Mouse (Mus musculus): ENCODE data around the gene Nmnat3. TPM values are rescaled to one million over a fixed set of nuclear protein-coding genes. Genes with fewer than 3 reads are reported as not detected.

Nmnat3 gene
- total RNA-seq, 2 experiments from 2014 or later: 9.1 to 9.8 TPM

- no peak for DNase-seq
Observed at GRCm38 (mm10) chr9:98312622-98313374, 25.6 kb downstream of the Nmnat3 start.

- no peak for DNase-seq
Observed at GRCm38 (mm10) chr9:98313587-98313986, 26.4 kb downstream of the Nmnat3 start.

- no peak for DNase-seq
Observed at GRCm38 (mm10) chr9:98314059-98314650, 26.9 kb downstream of the Nmnat3 start.

- no peak for DNase-seq
Observed at GRCm38 (mm10) chr9:98317897-98318296, 30.7 kb downstream of the Nmnat3 start.

DNA sequence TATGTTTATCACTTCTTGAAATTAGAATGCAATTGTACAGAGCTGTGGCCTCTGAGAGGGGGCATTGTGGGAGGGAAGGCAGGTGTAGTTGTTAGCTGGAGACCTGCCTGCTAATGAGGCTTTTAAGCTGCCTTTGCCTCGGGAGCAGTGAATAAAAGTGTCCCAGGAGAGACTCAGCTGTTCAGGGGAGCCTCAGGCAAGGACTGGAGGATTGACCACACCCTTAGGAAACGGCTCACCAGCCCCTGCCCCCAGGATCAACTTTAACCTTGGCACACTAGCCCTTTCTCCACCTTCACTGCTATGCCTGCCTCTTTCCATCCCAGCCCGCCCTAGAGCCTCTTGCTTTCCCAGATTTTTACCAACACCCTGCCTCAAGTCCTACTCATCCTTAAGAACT, 31.6 kb downstream of the Nmnat3 start:
- no peak for DNase-seq

DNA sequence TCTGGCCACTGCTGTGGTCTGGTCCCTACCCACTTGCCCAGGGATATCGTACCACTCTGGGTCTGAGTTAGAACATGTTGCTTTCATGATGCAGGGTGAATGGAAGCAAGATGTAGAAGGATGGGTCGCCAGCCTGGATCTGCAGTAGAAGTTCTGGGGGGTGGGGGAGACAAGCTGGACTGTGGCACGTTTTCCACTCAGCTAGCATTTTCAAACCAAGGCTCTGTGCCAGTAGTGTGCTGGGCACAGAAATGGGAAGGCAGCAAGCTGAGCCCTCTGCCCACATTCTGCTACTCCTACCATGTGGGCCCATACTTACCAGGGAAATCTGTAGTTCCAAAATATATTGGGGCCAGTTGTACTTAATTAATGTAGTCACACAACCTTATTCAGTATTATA, 33.5 kb downstream of the Nmnat3 start:
- DNase-seq: no peak

- DNase-seq: no peak
Observed at GRCm38 (mm10) chr9:98326088-98326487, 38.9 kb downstream of the Nmnat3 start.

DNA sequence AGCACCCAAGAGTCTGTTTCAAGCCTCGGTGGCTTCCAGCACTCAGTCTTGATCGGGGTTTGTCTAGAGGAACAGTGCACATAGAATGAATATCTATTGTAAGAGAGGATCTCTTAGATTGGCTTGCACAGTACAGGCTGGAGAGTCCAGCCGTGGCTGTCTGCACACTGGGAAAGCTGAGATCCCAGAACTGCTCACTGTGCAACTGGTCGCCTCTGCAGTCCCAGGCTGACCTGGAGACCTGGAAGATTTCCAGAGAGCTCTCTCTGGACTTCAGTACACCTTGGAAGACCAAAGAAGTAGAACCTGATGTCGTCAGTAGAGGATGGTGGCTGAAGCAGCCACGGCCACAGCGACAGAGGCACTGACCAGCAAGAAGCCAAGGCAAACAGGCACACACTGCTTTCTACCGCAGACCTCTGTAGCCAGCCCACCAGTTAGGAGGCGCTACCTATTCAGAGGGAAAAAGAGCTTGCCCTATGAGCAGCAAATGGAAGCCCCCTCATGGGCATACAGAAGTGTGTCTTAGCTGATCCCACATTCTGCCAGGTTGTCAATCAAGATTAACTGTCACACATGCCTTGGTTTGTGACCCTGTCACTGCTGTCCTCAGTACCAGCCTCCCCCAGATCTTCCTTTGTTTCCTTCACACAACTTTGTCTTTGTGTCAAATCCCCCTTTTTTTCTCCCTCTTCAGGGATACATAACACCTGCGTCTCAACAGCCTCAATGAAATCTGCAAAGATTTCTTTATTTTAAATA, 41.4 kb downstream of the Nmnat3 start:
- no peak for DNase-seq

DNA sequence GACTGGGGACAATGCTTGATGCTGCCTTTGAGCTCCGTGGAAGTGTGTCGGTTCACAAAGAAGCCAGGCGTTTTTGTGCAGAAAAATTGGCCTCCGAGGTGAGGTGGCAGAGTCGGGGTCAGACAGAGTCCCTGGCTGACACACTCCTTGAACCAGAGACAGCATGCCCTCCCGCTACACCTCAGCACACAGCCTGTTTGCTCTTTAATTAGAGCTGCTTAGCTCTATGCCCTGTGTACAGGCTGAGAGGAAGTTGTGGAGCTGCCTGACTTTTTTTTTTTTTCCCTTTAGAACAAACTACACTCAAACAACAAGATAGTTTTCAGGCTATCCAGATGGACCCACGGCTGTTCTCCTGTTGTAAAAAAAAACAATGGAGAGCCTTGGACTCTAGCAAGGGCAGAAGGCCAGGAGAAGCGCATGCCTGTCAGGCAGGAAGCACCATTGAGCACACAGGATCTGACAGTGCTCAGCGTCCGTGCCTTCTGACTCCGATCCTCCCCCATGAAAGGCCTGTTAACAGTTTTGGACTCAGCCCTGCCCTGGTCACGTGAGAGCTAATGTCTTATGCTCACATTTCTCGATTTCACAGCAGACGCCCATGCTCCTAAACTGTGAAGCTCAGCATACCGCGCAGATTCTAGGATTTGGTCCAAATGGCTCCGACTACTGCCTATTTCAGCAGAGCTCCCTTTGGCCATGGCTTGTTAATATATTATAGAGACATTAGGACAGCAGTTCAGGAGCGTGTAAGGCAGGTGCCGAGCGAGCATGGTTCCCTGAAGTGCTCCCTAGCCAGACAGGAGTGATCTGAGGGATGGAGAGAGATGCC, 42.3 kb downstream of the Nmnat3 start:
- DNase-seq: peak; percentile 40

- no peak for DNase-seq
Observed at GRCm38 (mm10) chr9:98333219-98333754, 46.1 kb downstream of the Nmnat3 start.

GRCm38 (mm10) chr9:98337881-98338769, 50.9 kb downstream of the Nmnat3 start:
- no peak for DNase-seq

DNA sequence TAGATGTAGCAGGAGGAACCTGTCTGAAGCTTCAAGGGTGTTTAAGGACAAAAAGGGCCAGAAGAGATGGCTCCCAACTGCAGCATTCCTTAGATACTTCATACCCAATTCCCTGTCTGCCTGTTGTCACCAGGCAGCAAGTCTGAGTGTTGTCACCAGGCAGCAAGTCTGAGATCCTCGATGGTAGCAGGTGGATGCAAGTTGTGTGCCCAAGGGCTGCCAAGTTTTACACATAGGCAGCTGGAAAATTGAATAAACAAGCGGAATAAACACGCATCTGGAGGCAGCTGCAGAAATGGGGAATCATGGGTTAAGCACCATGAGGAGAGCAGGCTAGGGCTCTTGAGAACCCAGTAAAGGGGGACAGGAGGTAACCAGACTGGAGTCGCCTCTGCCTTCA, 52.7 kb downstream of the Nmnat3 start:
- DNase-seq: peak; percentile 22

- DNase-seq: no peak
Observed at GRCm38 (mm10) chr9:98340427-98340826, 53.2 kb downstream of the Nmnat3 start.

- DNase-seq: no peak
Observed at GRCm38 (mm10) chr9:98345840-98346239, 58.6 kb downstream of the Nmnat3 start.

DNA sequence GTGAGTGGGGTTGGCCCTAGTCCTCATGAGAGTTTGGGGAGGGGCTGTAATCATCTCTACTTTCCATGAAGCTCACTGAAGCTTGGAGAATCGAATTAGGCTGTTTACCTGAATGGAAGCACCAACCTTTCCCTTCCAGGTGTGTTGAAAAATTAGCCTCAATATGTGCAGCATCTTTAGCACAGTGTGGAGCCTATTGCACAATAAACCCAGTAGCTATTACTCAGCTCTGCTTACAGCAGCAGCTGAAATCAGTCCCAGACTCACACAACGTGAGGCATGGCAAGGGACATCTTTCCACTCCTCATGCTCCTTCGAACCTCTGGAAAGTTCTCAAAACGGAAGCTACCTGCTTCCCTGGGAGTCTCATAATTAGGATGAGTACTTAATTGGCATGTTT, 59.0 kb downstream of the Nmnat3 start:
- no peak for DNase-seq

DNA sequence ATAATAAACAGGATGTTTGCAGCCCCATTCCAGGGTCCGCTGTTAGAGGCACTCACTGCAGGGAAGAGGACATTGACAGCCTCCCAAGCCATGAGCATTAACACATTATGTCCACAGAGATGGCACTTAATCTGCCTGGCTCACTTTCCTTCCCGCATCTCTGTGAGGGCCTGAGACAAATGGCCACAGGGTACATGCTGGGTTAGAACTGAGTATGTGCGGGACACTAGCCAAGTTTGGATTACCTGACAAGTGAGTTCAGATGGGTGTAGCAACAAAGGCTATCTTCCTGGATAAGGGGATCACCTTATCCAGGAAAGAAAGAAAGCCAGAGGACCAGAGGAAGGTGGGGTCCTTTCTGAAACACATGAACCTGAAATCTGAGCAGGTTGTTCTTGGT, 59.8 kb downstream of the Nmnat3 start:
- DNase-seq: no peak

DNA sequence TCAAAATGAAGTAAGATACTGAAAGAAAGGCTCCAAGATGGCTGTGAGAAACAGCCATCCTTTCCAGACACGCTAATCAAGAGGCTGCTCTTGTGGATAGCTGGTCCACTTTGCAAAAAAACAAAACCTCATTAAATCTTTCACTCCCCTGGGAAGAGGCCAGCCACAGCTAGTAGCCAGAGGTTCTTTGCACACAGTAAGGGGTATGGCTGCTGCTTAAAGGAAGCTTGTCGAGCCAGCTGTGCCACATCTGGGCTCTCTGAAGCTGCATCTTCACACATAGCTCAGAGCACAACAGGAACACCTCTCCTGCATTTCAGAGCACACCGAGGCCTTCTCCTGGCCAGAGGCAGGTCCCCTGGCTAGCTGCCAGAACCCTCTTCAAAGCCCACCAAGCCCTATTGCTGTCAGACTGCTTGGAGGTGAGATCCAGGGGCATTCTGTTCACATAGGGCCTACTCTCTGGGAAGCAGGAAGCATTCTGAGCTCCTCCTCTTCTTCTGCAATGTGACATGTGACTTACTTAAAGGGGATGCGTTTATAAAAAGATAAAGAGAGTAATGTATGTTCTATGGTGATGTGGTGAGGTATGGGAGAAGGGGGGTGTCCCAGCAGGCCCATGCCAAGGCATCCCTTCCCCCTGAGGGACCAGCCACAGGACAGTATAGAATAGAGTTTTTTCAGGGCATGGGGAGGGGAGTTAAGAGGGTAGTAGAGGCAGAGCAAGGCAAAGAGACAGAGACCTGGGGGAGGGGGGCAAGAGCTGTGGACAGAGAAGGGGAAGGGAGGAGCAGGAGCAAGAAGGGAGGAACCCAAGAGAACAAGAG, 63.3 kb downstream of the Nmnat3 start:
- DNase-seq: no peak

DNA sequence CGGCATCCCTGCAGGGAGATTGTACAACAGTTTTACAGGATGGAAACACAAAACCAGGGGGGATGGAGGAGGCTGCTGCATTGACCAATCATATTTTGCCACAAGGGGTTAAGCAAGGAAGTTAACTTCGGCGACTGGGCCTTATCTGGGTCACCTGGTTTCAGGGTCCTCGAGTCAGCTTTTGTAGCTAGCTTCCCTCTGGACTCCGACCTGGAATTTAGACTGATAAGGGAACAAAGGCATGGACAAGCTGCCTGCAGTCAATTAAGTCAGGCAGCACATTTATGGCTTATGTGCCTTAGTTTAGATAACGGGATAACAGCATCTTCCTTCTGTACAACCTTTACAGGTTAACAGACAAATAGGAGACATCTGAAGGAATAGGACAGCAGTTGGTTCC, 65.1 kb downstream of the Nmnat3 start:
- no peak for DNase-seq

- DNase-seq: no peak
Observed at GRCm38 (mm10) chr9:98354919-98355318, 67.7 kb downstream of the Nmnat3 start.

- no peak for DNase-seq
Observed at GRCm38 (mm10) chr9:98361047-98361446, 73.8 kb downstream of the Nmnat3 start.
